ENCODE assay signal across 8 mouse cellular contexts in the genomic region with DNA sequence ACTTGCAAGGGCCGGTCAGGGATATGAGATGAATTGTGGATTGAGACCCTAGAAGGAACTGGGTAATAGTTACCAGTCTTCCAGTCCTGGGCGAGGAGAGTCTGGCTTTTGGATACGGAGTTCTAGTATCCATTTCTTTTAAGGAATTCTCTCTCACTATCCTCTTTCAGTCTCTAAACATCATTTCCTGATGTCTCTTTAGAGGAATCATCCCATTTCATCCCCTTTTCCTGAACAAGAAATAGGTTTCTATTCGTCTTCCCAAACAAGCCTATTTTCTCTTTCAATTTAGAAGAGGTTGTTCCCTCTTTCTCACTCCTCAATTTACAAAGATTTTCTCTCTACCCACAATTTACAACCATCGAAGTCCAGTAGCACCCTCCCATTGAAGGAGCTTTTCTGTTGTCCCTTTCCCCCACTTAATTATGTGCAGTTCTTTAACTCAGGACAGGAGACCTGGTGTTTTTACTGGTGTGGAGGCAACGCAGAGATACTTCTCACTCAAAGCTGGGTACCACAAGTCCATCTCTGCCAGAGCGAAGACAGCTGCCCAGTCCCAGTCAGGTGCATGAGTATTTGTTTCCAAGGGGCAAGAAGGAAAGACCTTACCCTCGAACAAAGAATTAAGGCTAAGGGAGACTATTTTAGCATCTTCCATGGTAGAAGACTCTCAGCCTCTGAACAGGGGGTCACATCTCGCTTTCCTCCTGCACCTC. TPM values are rescaled to one million over a fixed set of nuclear protein-coding genes. Genes with fewer than 3 reads are reported as not detected.
DNase-seq lines count a peak whose midpoint lies in the region; ATAC-seq and TF ChIP-seq lines count a peak whose summit lies in the region.

No protein-coding gene starts in this region.

- peak overlapping the region; percentile 85 for H3K4me2 ChIP-seq in CH12.LX (ENCODE audit: insufficient read depth, low read depth, poor library complexity, severe bottlenecking)
- peak overlapping the region; percentile 88 for H3K4me2 ChIP-seq in heart, embryonic 16.5 days (ENCODE audit: low read depth, low read length)
- H3K4me2 ChIP-seq in liver, embryonic 16.5 days (ENCODE audit: low read depth, low read length) = peak overlapping the region; percentile 62

- TF ChIP-seq EP300 in CH12.LX (IDR thresholded peaks at IDR 0.05; ENCODE audit: low read length) (no peak), ES-Bruce4 (IDR thresholded peaks at IDR 0.05; ENCODE audit: insufficient read depth, low read depth, low read length) (no peak)

- TF ChIP-seq RAD21 in CH12.LX (IDR thresholded peaks at IDR 0.05; ENCODE audit: low read depth, low read length) = no peak

- dilution Hi-C loops in CH12.LX (cut with MboI; ENCODE audit: extremely low pct_ligation_motif_present, extremely low pct_unique_long_range_greater_than_20kb, low sequenced_read_pairs) = no loop called here

- peaks cover 4% of the 10 kb centered on the region for H3K27me3 ChIP-seq in CH12.LX (replicated peaks)
- H3K27me3 ChIP-seq in ES-Bruce4 (ENCODE audit: control insufficient read depth, insufficient read depth, low read length, poor library complexity, severe bottlenecking) = peaks cover 60% of the 10 kb centered on the region
- peaks cover 90% of the 10 kb centered on the region for H3K27me3 ChIP-seq in heart, embryonic 16.5 days (ENCODE audit: control insufficient read depth, insufficient read depth, low read length)
- H3K27me3 ChIP-seq in liver, embryonic 16.5 days (ENCODE audit: control insufficient read depth, insufficient read depth, low read depth, low read length) = peaks cover 90% of the 10 kb centered on the region

- ATAC-seq in heart, embryonic 16.5 days (replicated peaks; ENCODE audit: extremely low read depth, insufficient read depth, low FRiP score) = no peak
- ATAC-seq in liver, embryonic 16.5 days (ENCODE audit: low read depth) = no peak

- H3K4me1 ChIP-seq in CH12.LX (ENCODE audit: control insufficient read depth in 1 of 2, insufficient read depth in 2 of 2) = peaks cover 14 to 37% of the 10 kb centered on the region in 2 experiments; a peak in 3 of 4 replicates
- no peaks in the 10 kb centered on the region for H3K4me1 ChIP-seq in ES-Bruce4 (ENCODE audit: control insufficient read depth, insufficient read depth, low read length)
- peaks cover 14% of the 10 kb centered on the region for H3K4me1 ChIP-seq in heart, embryonic 16.5 days (ENCODE audit: control insufficient read depth, insufficient read depth, low read length)
- no peaks in the 10 kb centered on the region; the same call in 1 of the 2 replicates for H3K4me1 ChIP-seq in liver, embryonic 16.5 days (ENCODE audit: control insufficient read depth, low read depth, low read length)

- H3K4me3 ChIP-seq in CH12.LX (replicated peaks in 1 of 3; ENCODE audit: low read depth in 2 of 3, low read length in 2 of 3, poor library complexity in 1 of 3) (peak overlapping the region in 1 of 3 experiments; percentile 67), ES-Bruce4 (ENCODE audit: low read depth, low read length) (peak overlapping the region; percentile 30)
- H3K4me3 ChIP-seq in heart, embryonic 16.5 days (ENCODE audit: low read length) = peak overlapping the region; percentile 57
- H3K4me3 ChIP-seq in liver, embryonic 16.5 days (ENCODE audit: low read depth, low read length) = peak overlapping the region; percentile 46

- no peaks in the 10 kb centered on the region for H3K36me3 ChIP-seq in CH12.LX (replicated peaks in 1 of 2; ENCODE audit: control insufficient read depth in 1 of 2, insufficient read depth in 1 of 2, low read length in 1 of 2)
- H3K36me3 ChIP-seq in ES-Bruce4 (ENCODE audit: control insufficient read depth, insufficient read depth, low read length, poor library complexity, severe bottlenecking) = no peaks in the 10 kb centered on the region
- H3K36me3 ChIP-seq in heart, embryonic 16.5 days (ENCODE audit: control insufficient read depth, insufficient read depth) = no peaks in the 10 kb centered on the region
- H3K36me3 ChIP-seq in liver, embryonic 16.5 days (ENCODE audit: control insufficient read depth, insufficient read depth) = no peaks in the 10 kb centered on the region

- H3K9ac ChIP-seq in CH12.LX (ENCODE audit: insufficient read depth, low read depth) (peak overlapping the region; percentile 34; the same call in 1 of the 2 replicates), ES-Bruce4 (ENCODE audit: low read depth, poor library complexity, severe bottlenecking) (peak overlapping the region; percentile 78; the same call in 1 of the 2 replicates)
- H3K9ac ChIP-seq in heart, embryonic 16.5 days (ENCODE audit: low read length) = no peak overlapping the region
- no peak overlapping the region for H3K9ac ChIP-seq in liver, embryonic 16.5 days (ENCODE audit: low read depth, low read length)

- H3K9me3 ChIP-seq in CH12.LX (replicated peaks; ENCODE audit: low read length) (peaks cover 3% of the 10 kb centered on the region), ES-Bruce4 (replicated peaks; ENCODE audit: control insufficient read depth, insufficient read depth, low read length, poor library complexity, severe bottlenecking) (no peaks in the 10 kb centered on the region)
- H3K9me3 ChIP-seq in heart, embryonic 16.5 days (replicated peaks; ENCODE audit: control insufficient read depth, low read length) = no peaks in the 10 kb centered on the region
- H3K9me3 ChIP-seq in liver, embryonic 16.5 days (replicated peaks; ENCODE audit: control insufficient read depth, low read length) = no peaks in the 10 kb centered on the region

- no peaks in the 10 kb centered on the region for H3K79me2 ChIP-seq in CH12.LX (replicated peaks; ENCODE audit: control insufficient read depth, extremely low read depth, insufficient read depth, poor library complexity, severe bottlenecking)

- no peak for TF ChIP-seq POLR2A in CH12.LX (IDR thresholded peaks at IDR 0.05; ENCODE audit: low read depth, low read length)
- no peak for TF ChIP-seq POLR2A in ES-Bruce4 (IDR thresholded peaks at IDR 0.05; ENCODE audit: insufficient read depth, low read length)

- in situ Hi-C loops in CH12.LX (cut with MboI; ENCODE audit: low pct_ligation_motif_present, low pct_unique_long_range_greater_than_20kb, low sequenced_read_pairs) = no loop called here

- WGBS in heart, embryonic 16.5 days = 1% methylated on average over 9 of the region's 9 CpGs
- WGBS in liver, embryonic 16.5 days (ENCODE audit: insufficient replicate concordance) = 8% methylated on average over 9 of the region's 9 CpGs

- DNase-seq in CH12.LX (ENCODE audit: extremely low read depth) = no peak
- no peak for DNase-seq in adrenal gland, adult 2 months
- no peak for DNase-seq in urinary bladder, adult 18-20 months (ENCODE audit: low spot score in 2 of 2)
- no peak for DNase-seq in kidney, postnatal 14 days
- no peak for DNase-seq in adrenal gland, postnatal 25 days

- H3K27ac ChIP-seq in CH12.LX (ENCODE audit: insufficient read depth, low read depth) (no peak overlapping the region), ES-Bruce4 (ENCODE audit: insufficient read depth, low read length) (no peak overlapping the region)
- no peak overlapping the region for H3K27ac ChIP-seq in heart, embryonic 16.5 days (ENCODE audit: low read length)
- H3K27ac ChIP-seq in liver, embryonic 16.5 days (ENCODE audit: low read length) = no peak overlapping the region

- TF ChIP-seq CTCF in CH12.LX (conservative IDR thresholded peaks at IDR 0.05 in 1 of 2, IDR thresholded peaks at IDR 0.05 in 1 of 2; ENCODE audit: low read depth in 2 of 2, low read length in 2 of 2) (no peak), ES-Bruce4 (IDR thresholded peaks at IDR 0.05; ENCODE audit: low read depth, low read length) (no peak)

TF ChIP-seq in CH12.LX, 34 proteins besides CTCF, POLR2A, EP300 and RAD21:
- TF ChIP-seq ZNF384 (IDR thresholded peaks at IDR 0.05; ENCODE audit: low read depth, low read length) (no peak), MAFK (IDR thresholded peaks at IDR 0.05; ENCODE audit: insufficient replicate concordance, low read length) (no peak), SMC3 (IDR thresholded peaks at IDR 0.05; ENCODE audit: low read depth, low read length) (no peak)

RNA-seq across cellular contexts. Expression of a gene that starts 1.0 kb away (rescaled TPM):
- 0.34 and 0.59 TPM in 2 replicates for total RNA-seq in CH12.LX (2012; rRNA removed)
- total RNA-seq in CH12.LX (2014; rRNA removed) = 0.18 and 0.24 TPM in 2 replicates
- 0.45 and 0.47 TPM in 2 replicates for polyA plus RNA-seq in CH12.LX (2012; ENCODE audit: insufficient read length, low read depth)
- polyA plus RNA-seq in ES-Bruce4 (2011; ENCODE audit: insufficient read depth, insufficient read length, low read depth, missing spikeins) = 0.36 TPM in 1 of 2 replicates, not detected in the other
- not detected in 2 replicates for polyA plus RNA-seq in heart, embryonic 16.5 days (2015; fragmentation: Nextera tagmentation; extraction: Ambion mirVana)
- 1.1 and 1.8 TPM in 2 replicates for polyA plus RNA-seq in liver, embryonic 16.5 days (2015; fragmentation: Nextera tagmentation; extraction: Ambion mirVana)
- total RNA-seq in adrenal gland, adult 2 months (2021) = not detected
- polyA plus RNA-seq in adrenal gland, adult 2 months (2012; rRNA removed) = 0.07 TPM in 1 of 2 replicates, not detected in the other
- not detected in 2 replicates for total RNA-seq in adrenal gland, postnatal 25 days (2021)

RNA-seq across cellular contexts. Expression of a gene that starts 52.9 kb away (rescaled TPM):
- total RNA-seq in CH12.LX (2012; rRNA removed) (4.1 and 4.3 TPM in 2 replicates), CH12.LX (2014; rRNA removed) (2.1 and 2.7 TPM in 2 replicates)
- polyA plus RNA-seq in CH12.LX (2012; ENCODE audit: insufficient read length, low read depth) (5.9 and 7.3 TPM in 2 replicates), ES-Bruce4 (2011; ENCODE audit: insufficient read depth, insufficient read length, low read depth, missing spikeins) (11.9 and 17.2 TPM in 2 replicates)
- 11.6 and 12.7 TPM in 2 replicates for polyA plus RNA-seq in heart, embryonic 16.5 days (2015; fragmentation: Nextera tagmentation; extraction: Ambion mirVana)
- 7.1 and 7.9 TPM in 2 replicates for polyA plus RNA-seq in liver, embryonic 16.5 days (2015; fragmentation: Nextera tagmentation; extraction: Ambion mirVana)
- total RNA-seq in adrenal gland, adult 2 months (2021) = 10 to 100 TPM; 23.6 to 26.4 TPM
- polyA plus RNA-seq in adrenal gland, adult 2 months (2012; rRNA removed) = 25.0 and 29.8 TPM in 2 replicates
- 27.1 and 29.1 TPM in 2 replicates for total RNA-seq in adrenal gland, postnatal 25 days (2021)

Comparison
In these comparisons a context has a peak if more than half of its experiments do, and no peak if none do; other contexts are left out.
1. H3K9ac ChIP-seq: peak in CH12.LX (single experiment) and ES-Bruce4 (single experiment); none in heart, embryonic 16.5 days (single experiment) and liver, embryonic 16.5 days (single experiment).
2. Peak in every context shown above with its lines, with median percentiles within 50 percentile points of each other: H3K4me2 ChIP-seq.